Mouse (Mus musculus) cerebellum, adult 9-10 months (tissue): ENCODE data around the gene Cox6b2.

Source experiments
- DNase-seq: peaks from one replicate; pipeline ENCODE4 v3.0.0; 2022

Gene Cox6b2

DNA sequence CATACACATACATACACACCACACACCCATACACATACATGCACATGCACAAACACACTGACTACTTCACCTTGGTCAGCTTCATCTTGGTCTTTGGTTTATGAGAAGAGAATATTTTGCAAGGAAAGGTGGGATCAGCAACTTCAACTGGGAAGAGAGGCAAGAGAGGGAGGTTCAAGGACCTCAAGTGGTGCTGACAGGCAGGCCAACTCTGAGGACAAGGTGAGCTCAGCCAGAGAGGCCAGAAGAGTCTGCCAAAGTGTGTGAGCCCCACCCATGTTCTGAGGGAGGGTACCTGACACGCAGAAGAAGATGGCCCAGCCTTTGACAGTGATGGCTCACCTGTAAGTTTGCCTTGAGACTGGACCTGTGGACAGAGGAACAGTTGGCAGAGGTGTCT lies 6.8 kb upstream of the Cox6b2 start:
- DNase-seq: no peak

DNA sequence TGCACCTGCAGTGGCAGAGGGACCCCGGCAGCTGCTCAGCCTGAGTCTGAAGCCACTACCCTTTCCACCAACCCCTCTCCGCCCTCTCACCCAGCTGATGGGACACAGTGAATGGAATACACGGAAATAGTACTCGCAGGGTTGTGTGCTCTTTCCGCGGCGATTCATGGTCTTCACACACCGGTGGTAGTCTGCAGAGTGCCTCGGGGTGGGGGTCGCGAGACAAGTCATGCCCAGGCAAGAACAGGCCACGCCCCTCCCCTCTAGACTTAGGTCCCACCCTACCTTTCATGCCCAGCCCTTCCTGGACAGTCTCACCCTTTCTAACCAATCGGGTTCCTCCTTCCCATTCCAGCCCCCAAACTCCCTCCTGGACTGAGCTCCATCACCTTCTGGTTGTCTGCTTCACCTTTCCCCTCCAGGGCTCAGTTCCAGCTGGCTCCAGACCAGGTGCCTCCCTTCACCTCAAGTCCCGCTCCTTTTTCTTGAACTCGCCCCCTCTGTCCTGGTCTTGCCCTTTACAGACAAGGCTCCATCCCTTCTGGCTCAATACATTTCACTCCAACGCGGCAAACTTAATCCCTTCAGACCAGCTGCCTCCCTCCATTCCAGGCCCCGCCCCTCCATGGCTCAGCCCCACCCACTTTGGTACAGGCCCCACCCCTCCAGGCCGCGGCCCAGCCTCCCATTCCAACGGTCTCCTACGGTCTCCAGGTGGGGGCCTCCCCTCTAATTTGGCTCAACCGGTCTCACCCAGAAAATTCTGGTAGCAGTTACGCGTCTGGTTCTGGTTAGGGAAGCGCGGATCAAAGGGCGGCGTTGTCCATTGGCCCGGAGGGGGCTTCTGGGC lies 698 bp downstream of the Cox6b2 start:
- peak; percentile 16 for DNase-seq

DNA sequence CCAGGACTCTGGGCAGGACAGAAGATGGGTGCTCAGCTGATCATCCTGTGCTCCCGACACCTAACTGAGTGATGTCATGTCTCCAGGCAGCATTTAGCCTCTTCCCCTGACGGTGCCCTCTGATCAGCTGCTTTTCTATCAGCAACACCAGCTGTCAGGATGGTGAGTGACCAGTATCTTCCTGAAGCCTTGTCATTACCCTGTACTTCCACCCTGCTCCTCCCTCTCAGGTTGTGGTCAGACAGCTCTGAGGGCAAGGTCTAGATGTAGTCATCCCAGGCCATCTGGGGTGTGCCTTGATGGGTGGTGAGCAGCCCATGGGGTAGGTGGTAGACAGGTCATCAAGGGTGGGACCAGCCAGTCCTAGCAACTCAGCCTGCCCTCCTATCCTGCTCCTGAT lies 3.7 kb downstream of the Cox6b2 start:
- DNase-seq: no peak

DNA sequence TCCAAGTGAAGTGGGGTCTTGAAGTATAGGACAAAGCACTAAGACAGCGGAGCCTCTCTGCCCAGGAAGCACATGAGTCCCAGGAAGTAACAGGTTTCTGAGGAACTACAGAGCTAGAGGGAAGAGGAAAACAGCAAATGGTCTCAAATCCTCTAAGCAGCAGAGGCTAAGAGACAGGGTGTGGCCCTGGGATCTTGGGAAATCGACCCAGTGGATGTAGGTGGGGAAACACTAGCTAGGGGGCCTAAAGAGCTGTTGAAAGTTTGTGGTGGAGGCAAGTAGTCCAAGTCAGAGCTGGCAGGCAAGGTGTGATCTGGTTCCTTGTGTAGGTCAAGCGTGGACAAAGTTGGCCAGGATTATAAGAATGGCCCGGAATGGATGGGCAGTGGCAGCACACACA lies 4.6 kb downstream of the Cox6b2 start:
- no peak for DNase-seq

DNA sequence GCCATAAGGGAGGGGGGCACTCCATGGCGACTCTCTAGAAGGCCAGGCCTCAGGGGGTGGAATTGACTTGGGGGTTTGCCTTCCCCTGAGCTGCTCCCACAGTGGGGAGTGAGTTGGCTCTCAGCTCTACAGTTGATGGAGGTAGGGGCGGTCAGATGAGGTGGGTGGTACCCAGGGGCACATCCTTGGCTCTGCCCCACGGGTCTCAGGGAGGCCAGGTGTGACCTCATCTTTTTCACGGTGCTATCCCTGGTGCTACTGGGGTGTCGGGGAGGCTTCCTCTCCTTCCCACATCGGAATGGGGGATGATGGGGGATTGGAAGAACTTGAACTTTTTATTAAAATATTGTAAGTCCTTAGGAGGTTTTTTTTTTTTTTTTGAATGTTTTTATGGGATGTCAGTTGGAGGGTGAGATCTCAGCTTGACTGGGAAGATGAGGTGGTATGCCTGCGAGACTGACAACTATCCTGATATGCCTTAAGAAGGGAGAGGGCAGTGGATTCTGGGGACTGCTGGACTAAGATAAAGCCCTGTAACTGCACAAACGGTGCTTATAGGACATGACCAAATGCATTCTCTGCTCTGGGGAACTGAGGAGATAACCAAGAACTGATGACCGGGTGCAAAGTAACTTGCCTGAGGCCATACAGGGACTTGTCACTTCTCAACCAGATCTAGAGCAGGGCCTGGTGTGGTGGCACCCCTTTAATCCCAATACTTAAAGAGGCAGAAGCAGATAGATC lies 5.6 kb downstream of the Cox6b2 start:
- DNase-seq: no peak

DNA sequence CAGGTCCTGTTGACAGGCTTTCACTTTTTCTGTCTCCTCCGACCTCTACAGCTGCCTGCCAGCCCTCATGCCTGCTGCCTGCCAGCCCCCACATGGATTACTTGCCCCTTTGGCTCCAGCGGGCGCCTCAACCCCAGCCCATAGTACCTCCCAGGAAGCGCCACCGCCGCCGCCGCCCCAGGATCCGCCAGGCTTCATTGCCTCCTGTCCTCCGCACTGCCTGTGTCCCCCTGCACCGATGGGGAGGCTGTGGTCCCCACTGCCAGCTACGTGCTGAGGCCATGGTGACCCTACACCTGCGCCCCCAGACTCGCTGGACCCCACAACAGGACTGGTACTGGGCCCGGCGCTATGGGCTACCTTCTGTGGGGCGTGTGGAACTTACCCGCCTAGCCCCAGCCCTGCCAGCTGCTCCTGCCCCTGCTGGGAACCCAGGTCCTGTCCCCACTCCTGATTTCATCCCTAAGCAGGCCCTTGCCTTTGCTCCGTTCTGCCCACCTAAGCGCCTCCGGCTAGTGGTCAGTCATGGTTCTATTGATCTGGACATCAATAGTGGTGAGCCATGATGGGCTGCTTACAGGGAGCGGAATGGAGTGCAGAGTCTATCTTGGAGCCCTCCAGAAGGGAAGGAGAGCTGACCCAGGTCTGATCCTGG lies 6.4 kb downstream of the Cox6b2 start:
- no peak for DNase-seq

DNA sequence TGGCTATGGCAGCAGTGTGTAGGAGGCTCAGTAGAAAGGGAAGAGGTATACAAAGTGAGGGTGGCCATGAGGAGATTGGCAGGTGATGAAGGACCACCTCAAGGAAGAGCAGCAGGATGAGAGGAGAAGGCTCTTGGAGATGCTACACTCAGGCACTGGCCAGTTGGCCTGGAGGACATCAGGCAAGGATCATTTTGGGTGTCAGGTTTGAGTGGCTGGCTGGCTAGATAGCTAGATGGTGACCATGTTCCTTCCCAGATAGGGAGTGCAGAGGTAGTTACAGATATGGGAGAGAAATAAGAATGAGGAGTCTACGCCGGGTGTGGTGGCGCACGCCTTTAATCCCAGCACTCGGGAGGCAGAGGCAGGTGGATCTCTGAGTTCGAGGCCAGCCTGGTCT lies 8.0 kb downstream of the Cox6b2 start:
- no peak for DNase-seq

DNA sequence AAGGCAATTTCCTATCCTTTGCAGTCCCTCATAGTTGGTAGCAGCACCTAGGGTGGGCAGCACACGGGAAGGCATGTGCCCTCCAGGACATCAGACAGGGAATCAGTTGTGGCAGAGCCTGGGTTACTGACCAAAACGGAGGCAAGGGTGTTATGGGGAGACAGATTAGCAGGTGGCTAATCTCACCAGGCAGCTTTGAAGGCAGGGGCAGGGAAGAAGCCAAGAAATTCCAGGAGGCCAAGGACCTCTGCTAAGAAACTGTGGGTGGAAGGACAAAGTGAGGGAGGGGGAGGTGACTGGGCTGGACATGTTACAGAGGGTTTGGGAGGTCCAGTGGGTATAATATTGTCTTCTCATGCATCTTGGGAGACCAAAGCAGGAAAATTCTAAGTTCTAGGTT lies 9.5 kb downstream of the Cox6b2 start:
- no peak for DNase-seq

DNA sequence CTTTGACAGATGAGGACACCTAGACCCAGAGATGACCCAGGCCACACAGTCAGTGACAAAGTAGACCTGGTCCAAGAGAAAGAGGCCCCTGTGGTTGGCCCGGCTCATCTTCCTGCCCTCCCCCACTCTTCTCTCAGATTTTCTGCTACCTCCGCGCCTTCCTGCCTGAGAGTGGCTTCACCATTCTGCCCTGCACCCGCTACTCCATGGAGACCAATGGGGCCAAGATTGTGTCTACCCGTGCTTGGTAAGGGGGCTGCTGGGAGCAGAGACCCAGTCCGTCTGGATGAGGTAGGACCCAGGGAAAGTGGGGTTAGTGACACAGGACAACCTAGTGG lies 10.4 kb downstream of the Cox6b2 start:
- DNase-seq: peak; percentile 52

DNA sequence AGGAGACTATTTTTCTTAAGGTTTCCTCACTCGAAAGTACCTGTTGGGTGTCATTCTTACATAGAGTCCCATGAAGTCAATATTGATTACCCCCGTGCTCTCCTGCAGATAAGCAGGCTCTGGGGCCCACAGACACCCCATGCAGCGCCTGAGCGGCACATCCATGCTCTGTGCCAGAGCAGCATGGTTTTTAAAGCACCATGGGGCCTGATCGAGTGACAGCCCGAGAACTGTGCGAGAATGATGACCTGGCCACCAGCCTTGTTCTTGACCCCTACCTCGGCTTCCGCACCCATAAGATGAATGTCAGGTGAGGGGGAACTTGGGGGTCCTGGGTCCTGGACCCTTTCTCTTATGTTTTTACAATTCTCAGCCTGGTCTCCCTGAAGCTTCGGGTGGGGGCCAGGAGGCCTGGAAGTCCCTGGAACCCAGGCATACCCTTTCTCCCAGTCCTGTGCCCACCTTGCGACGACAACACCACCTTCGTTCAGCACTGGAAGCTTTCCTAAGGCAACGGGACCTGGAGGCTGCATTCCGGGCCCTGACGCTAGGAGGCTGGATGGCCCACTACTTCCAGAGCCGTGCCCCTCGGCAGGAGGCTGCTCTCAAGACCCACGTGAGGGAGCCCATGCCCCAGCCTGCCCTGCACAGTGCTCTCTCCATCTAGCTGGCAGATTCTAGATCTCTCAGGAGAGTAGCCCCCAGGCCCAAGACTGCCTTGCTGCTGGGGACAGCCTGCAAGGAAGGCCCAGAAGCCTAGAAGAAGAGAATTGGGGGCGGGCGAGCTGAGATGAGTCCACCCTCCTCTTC lies 11.0 kb downstream of the Cox6b2 start:
- DNase-seq: peak; percentile 57

DNA sequence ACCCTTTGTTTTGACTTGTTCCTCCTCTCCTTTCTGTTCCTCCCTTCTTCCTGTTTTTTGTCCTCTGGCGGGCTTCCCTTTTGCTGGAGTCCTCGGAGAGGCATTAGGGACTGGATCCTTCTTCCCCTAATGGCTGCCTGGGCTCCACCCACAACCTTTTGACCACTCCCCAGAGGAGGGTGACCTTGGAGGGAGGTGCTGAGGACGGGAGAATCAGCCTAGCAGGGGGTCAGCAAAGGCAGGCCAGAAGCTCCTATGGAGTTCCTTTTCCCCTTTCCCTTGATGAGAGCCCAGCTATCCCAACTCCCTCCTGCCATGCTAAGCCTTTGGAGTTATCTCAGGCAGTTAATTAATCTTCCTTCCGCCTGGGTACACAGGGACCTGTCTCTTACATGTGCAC lies 11.7 kb downstream of the Cox6b2 start:
- DNase-seq: peak; percentile 86

DNA sequence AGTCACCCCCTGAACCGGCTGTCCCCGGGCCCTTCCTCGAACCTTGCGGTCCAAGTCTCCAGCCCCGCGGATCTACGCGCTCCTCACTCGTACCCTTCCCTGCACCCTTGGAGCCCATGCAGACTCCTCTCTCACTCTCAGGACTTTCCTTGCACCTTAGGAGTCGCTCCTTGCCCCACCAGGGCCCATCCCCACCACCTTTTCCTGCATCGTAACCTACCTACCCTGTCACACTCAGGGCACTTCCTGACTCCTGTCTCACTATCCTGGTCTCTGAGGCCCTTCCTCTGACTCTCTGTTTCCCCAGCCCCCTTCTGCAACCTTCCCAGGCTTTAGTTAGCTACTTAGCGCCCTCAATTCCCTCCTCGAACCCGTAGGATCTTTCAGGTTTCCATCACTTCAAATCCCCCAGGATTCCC lies 12.6 kb downstream of the Cox6b2 start:
- peak; percentile 72 for DNase-seq

DNA sequence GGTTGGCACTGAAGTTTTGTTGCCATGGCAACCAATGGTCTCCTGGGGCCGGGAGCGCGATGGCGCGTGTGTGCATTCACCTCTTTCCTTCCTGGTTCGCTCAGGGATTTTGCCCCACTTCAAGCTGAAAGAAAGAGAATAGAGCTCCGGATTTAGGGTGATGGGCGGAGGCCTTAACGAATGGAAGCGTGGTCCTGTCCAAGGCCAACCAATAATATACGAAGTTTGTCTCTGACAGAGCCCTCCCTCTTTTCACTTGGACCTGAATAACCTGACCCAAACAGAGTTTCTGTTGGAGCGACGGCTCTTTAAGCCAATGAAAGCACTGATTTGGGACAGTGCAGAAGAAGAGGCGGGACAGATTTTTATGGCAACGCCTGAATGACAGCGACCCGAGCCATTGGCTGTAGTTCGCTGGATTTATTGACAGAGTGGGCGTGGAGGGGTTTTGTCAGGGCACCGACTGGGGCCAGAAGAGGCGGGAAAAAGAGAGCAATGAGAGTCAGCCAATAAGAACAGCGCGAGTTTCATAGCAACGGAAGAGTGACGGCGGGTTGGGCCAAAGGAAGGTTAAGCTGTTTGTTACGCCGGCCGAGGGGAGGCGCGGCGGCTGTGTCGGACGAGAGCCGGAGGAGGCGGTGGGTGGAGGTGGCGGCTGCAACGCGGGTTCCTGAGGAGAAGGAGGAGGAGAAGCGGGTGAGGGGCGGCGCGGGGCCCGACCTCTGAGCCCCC lies 13.2 kb downstream of the Cox6b2 start, which contains the start of gene Kmt5c:
Gene Kmt5c, plus strand, starts transcription at position 572 of the 732 bp plus-strand sequence.
- peak; percentile 100 for DNase-seq

DNA sequence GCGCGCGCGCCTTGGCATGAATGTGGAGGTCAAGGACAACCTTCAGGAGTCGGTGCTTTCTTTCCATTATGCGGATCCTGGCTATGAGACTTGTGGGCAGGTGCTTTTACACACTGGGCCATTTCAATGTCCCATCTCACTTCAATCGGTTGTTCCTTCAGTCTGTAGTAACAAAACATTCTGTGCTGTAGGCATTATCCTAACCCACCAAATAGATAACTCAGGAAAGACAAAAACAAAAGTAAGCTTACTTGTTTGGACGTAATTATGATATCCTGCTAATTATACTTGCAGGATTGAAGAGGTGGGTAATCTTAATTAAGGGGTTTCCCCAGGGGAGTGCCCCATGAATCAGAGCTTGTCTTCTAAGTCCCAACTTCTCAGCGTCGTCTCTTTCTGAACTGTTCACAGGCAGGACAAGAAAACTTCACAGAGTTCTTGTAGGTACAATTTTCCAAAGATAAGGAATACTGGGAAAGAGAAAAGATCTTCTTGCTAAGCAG lies 13.8 kb downstream of the Cox6b2 start:
- DNase-seq: no peak

DNA sequence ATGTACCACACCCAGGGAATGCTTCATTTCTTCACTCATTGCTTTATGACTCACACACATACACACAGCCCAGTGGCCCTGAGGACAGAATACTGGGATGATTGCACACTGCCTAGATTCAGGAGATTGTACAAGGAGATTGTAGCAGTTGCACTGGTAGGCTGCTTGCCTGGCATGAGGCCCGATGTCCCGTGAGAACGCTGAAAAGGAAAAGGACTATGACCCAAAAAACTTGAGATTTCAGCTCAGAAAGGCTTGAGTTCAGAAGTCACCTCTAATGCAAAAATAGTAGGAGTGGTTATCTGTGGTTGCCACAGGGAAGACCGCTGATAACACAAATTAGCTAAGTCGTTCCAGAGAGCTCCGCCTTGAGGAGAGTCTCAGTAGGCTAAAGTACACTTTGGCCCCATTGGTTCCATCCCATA lies 19.9 kb downstream of the Cox6b2 start:
- DNase-seq: no peak

DNA sequence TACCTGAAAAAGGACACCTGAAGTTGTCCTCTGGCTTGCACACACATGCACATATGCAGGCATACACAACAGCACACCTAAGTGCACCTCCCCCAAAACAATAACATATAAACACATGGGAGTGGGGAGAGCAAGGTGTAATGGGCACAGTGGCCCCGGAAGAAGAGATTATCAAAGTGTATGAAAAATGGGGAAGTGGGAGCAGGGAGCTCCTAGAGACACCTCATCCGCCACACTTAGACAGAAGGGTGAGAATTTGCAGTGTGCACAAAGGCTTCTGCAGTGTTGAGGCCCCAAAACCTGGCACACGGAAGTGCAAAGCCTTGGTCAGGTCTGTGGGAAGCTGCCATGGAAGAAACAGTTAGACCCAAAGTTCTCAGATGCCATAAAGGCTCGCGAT lies 21.8 kb downstream of the Cox6b2 start:
- no peak for DNase-seq

DNA sequence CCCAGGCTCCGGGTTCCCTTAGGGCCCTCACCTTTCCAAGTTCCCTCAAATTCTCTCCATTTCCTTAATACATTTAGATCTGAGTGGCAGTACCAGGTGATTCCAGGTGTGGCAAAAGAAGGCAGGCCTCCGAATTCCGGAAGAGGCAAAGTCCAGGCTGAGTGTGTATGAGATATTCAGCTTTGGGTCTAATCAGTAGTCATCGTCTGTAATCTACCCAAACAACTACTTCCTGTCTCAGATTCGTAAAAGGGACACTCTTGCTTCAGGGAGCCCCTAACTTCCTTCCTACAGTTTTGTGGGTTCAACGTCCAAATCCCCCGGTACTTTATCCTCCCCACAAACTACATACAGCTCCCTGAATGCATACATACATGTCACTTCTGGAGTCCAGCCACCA lies 27.7 kb downstream of the Cox6b2 start, which contains the start of gene Tmem150b:
Gene Tmem150b, minus strand, starts transcription at position 81 of the 400 bp plus-strand sequence.
- no peak for DNase-seq

DNA sequence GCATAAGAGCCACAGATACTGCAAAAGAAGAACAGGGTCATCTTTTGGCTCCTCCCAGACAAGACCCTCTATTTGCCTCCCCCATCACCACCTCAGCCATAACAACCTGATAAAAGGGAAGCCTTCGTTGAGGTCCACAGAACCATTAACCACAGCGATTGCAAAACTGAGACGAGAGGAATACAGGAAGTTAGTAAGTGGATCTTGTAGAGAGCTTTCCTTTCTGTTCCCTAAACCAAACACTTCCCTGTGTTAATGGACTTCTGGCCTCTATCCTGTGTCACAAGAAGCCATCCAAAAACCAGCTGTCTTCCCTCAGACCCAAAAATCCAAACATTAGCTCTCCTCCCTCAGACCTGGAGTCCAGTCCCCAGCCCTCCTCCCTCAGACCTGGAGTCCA lies 28.5 kb downstream of the Cox6b2 start:
- no peak for DNase-seq

DNA sequence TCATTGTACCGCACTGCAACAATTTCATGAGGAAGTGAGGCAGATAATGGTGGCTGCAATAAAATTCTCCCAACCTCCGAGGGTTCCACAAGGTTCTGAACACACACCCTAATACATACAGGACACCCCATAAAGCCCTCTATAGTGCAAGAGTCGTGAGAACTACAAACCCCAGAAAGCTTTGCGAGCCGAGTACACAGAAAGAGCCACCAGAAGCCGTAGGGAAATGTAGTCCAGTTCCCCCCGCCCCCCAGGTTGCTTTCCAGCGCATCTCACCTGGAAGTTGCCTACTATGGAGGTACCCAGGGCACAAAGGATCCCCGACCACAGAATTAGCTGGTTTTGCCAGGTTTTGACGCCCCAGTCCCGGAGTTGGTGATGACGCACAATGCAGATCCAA lies 29.4 kb downstream of the Cox6b2 start:
- peak; percentile 65 for DNase-seq

DNA sequence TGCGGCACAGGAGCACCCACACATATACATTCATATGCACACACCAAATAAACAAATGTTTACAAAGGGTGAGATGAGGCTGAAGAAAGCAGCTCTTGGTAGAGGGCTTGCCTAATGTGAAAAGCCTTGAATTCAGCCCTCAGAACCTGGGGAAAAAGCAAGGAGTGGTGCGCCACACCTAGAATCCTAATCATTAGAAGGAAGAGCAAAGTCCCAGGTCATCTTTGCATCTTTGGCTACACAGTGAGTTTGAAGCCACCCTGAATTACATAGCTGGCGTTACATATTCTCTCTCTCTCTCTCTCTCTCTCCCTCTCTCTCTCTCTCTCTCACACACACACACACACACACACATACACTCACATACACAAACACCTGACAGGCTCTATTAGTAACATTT lies 33.6 kb downstream of the Cox6b2 start:
- no peak for DNase-seq

DNA sequence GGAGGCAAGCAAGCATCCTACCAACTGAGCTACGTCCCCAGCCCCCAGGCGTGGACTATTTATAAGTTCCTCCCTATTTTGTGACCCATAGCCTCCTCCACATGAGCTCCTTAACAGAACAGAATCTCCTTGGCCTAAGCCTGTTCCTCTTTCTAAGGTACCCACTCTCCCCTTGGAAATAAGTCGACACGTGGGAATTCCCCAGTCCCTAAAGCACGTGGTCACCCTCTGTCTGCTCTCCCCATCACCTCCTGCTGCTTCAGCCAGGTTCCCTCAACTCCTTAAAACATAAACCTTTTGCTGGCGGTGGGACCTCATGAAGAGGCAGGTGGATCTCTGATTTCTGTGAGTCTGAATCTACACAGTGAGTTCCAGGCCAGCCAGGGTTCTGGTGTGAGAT lies 35.9 kb downstream of the Cox6b2 start:
- no peak for DNase-seq

DNA sequence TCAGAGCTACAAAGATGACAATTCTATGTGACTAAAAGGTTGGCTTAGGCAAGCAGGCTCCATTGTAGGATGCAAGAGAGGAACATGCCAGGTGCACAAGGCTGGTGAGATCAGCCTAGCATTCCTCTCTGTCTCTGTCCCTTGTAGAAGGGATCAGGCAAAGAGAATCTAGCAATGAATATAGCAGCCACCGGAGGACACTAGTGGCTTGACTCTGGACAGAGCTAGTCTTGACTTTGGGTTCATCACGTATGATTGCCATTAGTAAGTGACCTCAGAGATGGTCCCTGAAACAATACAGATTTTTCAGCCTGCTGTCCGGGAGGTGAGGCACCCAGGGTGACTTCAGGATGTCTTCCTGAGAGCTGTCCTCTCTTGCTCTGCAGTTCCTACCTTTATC lies 40.3 kb downstream of the Cox6b2 start:
- no peak for DNase-seq
